Comparison of ENCODE assay signal across 8 mouse cellular contexts in the genomic region with DNA sequence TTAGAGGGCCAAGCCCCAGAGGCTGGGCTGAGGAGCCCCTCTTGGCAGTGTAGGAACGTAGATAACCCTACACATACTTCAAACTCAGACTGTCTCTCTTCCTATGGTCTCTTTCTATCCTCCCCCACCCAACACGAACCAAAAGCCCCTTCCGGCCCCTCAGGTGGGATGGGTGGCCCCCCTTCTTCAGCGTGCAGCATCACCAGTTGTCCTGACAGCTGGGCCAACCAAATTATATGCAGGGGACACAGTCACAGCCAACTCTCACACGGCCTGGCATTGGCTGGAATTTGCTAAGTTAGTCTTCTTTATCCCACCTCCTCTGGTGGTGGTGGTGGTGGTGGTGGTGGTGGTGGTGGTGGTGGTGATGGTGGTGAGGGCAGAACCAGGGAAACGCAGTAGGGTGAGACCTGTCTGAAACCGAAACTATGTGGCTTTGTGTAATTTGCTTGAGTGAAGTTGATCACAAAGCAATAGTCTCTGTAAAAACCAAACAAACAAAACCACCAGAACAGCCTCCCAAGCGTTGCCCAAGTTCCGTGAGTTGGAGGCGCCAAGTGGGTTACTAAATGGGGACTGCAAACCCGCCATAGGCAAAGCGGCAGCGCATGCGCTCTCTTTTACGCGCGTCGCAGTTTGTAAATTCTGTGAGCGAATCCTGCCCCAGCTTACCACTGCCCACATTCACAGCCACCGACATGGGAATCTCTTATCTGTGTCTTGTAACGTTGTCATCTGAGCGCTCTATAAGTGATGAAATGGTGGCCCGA. TPM values are rescaled to one million over a fixed set of nuclear protein-coding genes. Genes with fewer than 3 reads are reported as not detected.
A peak's percentile ranks its signal among the peaks of the same experiment; 100 is the strongest.
DNase-seq lines count a peak whose midpoint lies in the region; ATAC-seq lines count a peak whose summit lies in the region.

No protein-coding gene starts in this region.

- no peaks in the 10 kb centered on the region for H3K9me3 ChIP-seq in midbrain, embryonic 10.5 days (replicated peaks)

- H3K4me1 ChIP-seq in midbrain, embryonic 10.5 days, result peaks cover 31% of the 10 kb centered on the region

- H3K27ac ChIP-seq in midbrain, embryonic 10.5 days (replicated peaks), result no peak overlapping the region

- peak; percentile 42 to 45 for DNase-seq in lung, adult 18-20 months
- no peak for DNase-seq in lung, postnatal 4 days
- DNase-seq in midbrain, embryonic 10.5 days (ENCODE audit: low spot score), result no peak
- DNase-seq in cerebellum, adult 18-20 months, result no peak
- DNase-seq in adrenal gland, postnatal 36 days, result no peak
- no peak for DNase-seq in urinary bladder, postnatal 10 days (ENCODE audit: low spot score)

- H3K27me3 ChIP-seq in midbrain, embryonic 10.5 days (ENCODE audit: low read depth, poor library complexity, severe bottlenecking), result peaks cover 55% of the 10 kb centered on the region

- WGBS in midbrain, embryonic 10.5 days, result 38% methylated on average over 23 of the region's 23 CpGs

- peak overlapping the region; percentile 38 for H3K4me3 ChIP-seq in midbrain, embryonic 10.5 days

- ATAC-seq in common myeloid progenitor, adult 5-6 weeks (replicated peaks; ENCODE audit: low read depth, poor library complexity, severe bottlenecking), result peak; percentile 50
- ATAC-seq in inflammation-experienced regulatory T-cells, adult 6 months, result peak; percentile 57

- H3K36me3 ChIP-seq in midbrain, embryonic 10.5 days, result no peaks in the 10 kb centered on the region

RNA-seq across cellular contexts. Expression of a gene that starts 24.1 kb away (rescaled TPM):
- 12.0 and 19.4 TPM in 2 replicates for total RNA-seq in common myeloid progenitor, adult 5-6 weeks (2017)
- polyA plus RNA-seq in inflammation-experienced regulatory T-cells, adult 6 months (2017; shearing (Covaris generic)), result 10 to 100 TPM; 35.1 to 53.1 (median 38.8) TPM
- polyA plus RNA-seq in midbrain, embryonic 10.5 days (2016; fragmentation: Nextera tagmentation; extraction: Ambion mirVana), result 12.8 and 15.1 TPM in 2 replicates
- total RNA-seq in adrenal gland, postnatal 36 days (2021), result 10 to 100 TPM; 14.8 to 24.3 TPM

RNA-seq across cellular contexts. Expression of a gene that starts 50.6 kb away (rescaled TPM):
- 11.2 and 12.6 TPM in 2 replicates for total RNA-seq in common myeloid progenitor, adult 5-6 weeks (2017)
- polyA plus RNA-seq in inflammation-experienced regulatory T-cells, adult 6 months (2017; shearing (Covaris generic)), result 10 to 100 TPM in 1 of 3 experiments, 1 to 10 TPM in 2; 3.5 to 10.2 (median 6.9) TPM
- 32.8 and 36.2 TPM in 2 replicates for polyA plus RNA-seq in midbrain, embryonic 10.5 days (2016; fragmentation: Nextera tagmentation; extraction: Ambion mirVana)
- 10 to 100 TPM; 38.4 to 47.8 TPM for total RNA-seq in adrenal gland, postnatal 36 days (2021)

Comparison
In these comparisons a context has a peak if more than half of its experiments do, and no peak if none do; other contexts are left out.
1. DNase-seq: peak in lung, adult 18-20 months (2 of 2); none in lung, postnatal 4 days (0 of 2), midbrain, embryonic 10.5 days (single experiment), cerebellum, adult 18-20 months (0 of 2), adrenal gland, postnatal 36 days (0 of 2) and urinary bladder, postnatal 10 days (single experiment).